Mouse (Mus musculus): Measurements from ENCODE around the gene Cts6.
"Not testable (repeated sequence)": the region's sequence is repeated elsewhere in the genome, so short reads cannot be mapped to it uniquely, and the experiment has no call there.

Gene Cts6

DNA sequence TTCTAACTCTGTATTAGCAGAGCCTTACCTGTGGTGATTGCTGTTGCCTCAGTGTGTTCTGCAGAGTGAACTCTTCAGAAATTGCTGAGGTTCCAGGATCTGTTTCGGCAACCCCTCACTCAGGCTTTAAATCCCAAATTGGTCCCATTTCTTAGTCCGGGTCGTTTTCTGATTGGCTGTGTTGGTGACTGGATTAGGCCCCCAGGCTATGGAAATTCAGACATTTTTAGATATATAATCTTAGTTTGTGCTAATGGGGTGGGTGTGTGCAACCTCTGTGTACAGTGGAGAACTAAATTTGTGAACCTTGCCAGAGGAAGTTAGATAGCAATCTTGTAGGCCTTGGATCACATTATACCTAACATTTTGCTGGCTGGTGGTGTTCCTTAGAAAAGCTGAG is at the start of gene Cts6:
Cts6 (minus strand) TSS at position 101 of the 400 bp plus-strand sequence.
- DNase-seq (ENCODE audit: low read depth) = no peak

DNA sequence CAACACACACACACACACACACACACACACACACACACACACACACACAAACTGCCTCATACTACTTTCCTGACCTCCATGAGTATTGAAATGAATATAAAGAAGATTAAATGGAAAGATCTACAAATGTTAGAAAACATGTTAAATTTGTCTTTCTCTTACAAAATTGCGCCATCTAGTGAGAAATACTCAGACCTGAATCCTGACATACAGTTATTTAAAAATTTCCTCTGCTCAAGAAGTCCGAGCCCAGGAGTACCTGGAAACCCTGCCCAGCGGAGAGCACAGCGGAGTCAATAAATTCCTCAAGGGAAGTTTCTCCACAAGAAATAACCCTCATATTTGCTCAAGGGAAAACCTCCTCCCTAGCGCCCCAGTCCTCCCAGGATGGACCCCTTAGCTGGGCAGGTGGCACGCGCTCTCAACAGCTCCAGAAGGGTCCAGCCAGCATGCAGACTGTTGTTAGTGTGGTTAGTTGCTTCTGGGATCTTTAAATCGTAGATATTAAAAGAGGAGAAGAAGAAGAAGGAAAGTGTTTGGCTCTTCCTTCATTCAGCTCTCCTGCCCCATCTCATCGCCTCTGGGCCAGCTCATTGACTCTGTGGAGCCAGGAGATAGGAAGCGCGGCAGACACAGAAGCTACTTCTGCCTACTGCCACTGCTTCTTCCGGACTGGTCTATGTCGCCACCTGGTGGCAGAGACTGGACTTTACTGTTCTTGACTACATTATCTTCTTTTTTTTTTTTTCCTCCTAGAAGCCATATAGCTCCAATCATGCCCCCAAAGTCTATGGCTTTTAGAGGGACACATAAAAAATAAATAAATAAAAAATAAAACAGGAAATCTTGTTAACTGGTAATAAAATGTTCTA is 38.1 kb upstream of the Cts6 start:
- peak; percentile 16 for DNase-seq (ENCODE audit: low read depth)

DNA sequence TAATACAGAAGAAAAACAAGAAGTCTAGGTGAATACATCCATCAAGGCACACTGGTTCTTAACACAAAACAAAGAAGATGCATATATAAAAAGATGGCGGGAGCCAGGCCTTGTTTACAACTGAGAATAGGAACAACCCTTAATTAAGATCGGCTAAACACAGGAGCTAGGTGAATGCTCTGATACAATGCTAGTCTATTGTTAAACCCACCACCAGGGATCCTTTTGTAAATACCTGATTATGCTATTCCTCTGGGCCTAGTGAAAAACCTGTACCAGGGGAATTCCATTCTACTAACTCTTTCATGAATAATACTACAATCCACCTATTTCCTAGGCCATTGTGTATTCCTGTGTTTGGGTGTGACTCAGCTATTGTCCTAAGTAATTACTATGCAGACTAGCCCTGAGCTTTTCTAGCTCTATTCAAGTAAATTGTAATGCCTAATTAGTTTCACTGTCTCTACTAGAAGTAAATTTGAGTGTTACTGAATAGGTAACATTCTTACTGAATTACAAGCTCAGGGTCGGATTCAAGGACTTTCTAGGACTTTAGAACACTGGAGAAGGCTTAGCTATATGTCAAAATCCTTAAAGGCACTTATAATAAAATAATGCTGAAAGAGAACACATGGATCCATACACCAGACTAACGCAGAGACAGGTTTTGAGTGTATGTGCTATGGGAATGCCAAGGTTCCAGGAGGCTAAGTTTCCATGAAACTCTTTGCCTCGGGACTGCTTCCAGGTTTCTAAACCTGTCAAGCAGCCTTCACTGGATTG is 17.9 kb downstream of the Cts6 start:
- not testable (repeated sequence) for DNase-seq (ENCODE audit: low read depth)

DNA sequence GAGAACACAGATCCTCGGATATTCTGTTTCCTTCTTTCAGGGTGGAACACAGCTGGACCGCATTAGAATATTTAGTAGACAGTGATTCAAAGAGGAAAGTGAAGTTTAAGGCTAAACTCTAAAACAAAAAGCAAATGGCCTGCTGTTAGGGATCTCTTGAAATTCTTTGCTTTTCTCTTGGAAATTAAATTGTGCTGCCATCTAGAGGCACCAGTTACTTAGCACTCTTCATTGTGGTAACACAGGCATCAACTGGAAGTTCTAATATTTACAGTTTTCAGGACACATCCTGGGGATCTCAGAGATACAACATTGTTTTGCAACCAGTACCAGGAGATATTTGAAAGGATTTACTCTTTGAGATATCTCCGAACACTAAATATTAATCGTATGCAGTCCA is 38.6 kb downstream of the Cts6 start:
- DNase-seq (ENCODE audit: low read depth) = no peak

DNA sequence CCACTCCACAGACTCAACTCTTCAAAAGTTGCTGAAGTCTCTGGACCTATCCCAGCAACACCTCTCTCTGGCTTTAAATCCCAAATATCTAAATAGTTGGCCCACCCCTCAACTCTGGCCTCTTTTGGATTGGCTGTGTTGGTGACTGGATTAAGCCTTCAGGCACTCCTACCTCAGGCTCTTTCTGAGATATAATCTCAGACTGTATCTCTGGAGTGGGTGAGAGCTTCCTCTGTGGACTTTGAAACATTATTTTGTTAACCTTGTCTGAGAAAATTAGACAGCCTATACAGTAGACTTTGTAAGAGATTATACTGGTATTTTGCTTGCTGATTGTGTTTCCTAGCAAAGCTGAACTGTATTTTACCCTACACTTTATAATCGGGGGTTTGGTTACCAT is 39.1 kb downstream of the Cts6 start, which contains the start of gene Ctsr:
Ctsr (minus strand) TSS at position 101 of the 400 bp plus-strand sequence.
- no peak for DNase-seq (ENCODE audit: low read depth)

Data from fibroblast of lung, adult 2 months (primary cell).